Mouse (Mus musculus) limb, embryonic 11.5 days (tissue): ENCODE measurements around the gene Zfhx3. TPM values are rescaled to one million over a fixed set of nuclear protein-coding genes. Genes with fewer than 3 reads are reported as not detected.

Experiments used
- ATAC-seq: fragments of 200-750 bp; cut with Nextera tagmentation; 2 replicates; pipeline ENCODE4 v1.8.0; 2017; ENCODE audit warnings: low read depth; ENCODE audit not compliant: insufficient number of reproducible peaks, low FRiP score, low TSS enrichment
- DNase-seq: peaks from one replicate; pipeline ENCODE4 v3.0.0-alpha.2; 2015; ENCODE audit warnings: low spot score
- H3K27ac ChIP-seq: fragments of 300-500 bp; sonication (generic); replicated peaks from 2 replicates; pipeline ENCODE4 v1.5.1; 2014; ENCODE audit warnings: low read depth, mild to moderate bottlenecking, low read length
- H3K27me3 ChIP-seq: fragments of 300-500 bp; sonication (generic); 2 replicates; pipeline ENCODE4 v1.6.1; 2014; ENCODE audit warnings: mild to moderate bottlenecking, low read length, mixed read lengths; ENCODE audit not compliant: control insufficient read depth, insufficient read depth
- H3K36me3 ChIP-seq: fragments of 300-500 bp; sonication (generic); 2 replicates; pipeline ENCODE4 v1.6.1; 2014; ENCODE audit warnings: mild to moderate bottlenecking, low read length, moderate library complexity, mixed read lengths; ENCODE audit not compliant: control insufficient read depth, insufficient read depth
- H3K4me1 ChIP-seq: fragments of 300-500 bp; sonication (generic); 2 replicates; pipeline ENCODE4 v1.6.1; 2014; ENCODE audit warnings: low read length, mixed read lengths; ENCODE audit not compliant: control insufficient read depth, insufficient read depth
- H3K4me2 ChIP-seq: fragments of 300-500 bp; sonication (generic); 2 replicates; pipeline ENCODE4 v1.6.1; 2014; ENCODE audit warnings: low read depth, mild to moderate bottlenecking, moderate library complexity; ENCODE audit not compliant: severe bottlenecking
- H3K4me3 ChIP-seq: fragments of 300-500 bp; sonication (generic); 2 replicates; pipeline ENCODE4 v1.5.1; 2014; ENCODE audit warnings: low read depth, low read length
- H3K9ac ChIP-seq: fragments of 300-500 bp; sonication (generic); 2 replicates; pipeline ENCODE4 v1.6.1; 2014; ENCODE audit warnings: mild to moderate bottlenecking, low read length
- H3K9me3 ChIP-seq: fragments of 300-500 bp; sonication (generic); 2 replicates; pipeline ENCODE4 v1.6.1; 2016; ENCODE audit warnings: low read length; ENCODE audit not compliant: control insufficient read depth
- WGBS: fragments of 180-500 bp; shearing (Covaris S2); extraction: QIAGEN DNeasy Blood & Tissue Kit; methylation state at CpG from one replicate; pipeline ENCODE4 v1.1.7; 2014; 5-methylcytosine and 5-hydroxymethylcytosine counted together
- polyA plus RNA-seq: library from polyadenylated mRNA; unstranded; fragments of >200 nt; fragmentation: Nextera tagmentation; extraction: Ambion mirVana; gene quantifications from 2 replicates; pipeline ENCODE4 v1.2.1, GENCODE M21; 2014

Gene Zfhx3
- polyA plus RNA-seq, 1 experiment from 2014 or later = 36.4 TPM

DNA sequence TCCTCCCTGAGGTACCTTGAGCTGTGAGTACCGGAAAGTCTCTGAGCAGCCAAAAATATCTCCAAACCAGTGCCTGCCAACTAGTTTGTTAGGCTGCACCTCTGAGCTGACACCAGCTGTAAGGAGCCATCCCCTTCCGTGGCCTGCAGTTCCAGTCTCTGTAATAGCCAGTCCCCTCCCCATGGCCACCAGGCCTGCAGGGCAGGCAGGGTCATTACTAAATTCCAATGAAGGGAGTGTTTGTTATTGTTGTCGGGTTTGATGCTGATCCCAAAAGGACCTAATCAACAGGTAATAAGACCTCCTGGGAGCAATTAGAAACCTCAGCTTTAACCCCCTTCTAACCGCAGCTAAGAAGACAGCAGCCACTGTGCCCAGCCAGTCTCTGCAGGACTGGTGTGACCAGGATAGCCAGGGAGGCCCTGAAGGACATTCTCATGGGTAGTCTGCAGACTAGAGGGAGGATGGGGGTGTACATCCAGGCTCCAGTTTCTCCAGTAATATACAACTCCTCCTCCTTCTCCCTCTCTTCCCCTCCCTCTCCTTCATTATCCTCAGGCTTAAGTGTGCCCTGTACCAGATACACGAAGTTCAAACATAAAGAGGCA is 719.1 kb downstream of the Zfhx3 start:
- H3K4me2 ChIP-seq = no peak overlapping the region
- peaks cover 7% of the 10 kb centered on the region for H3K4me1 ChIP-seq
- no peak overlapping the region for H3K9ac ChIP-seq
- H3K27ac ChIP-seq = no peak overlapping the region
- DNase-seq (peak; percentile 46), ATAC-seq (no peak)
- no peaks in the 10 kb centered on the region for H3K9me3 ChIP-seq
- no peak overlapping the region for H3K4me3 ChIP-seq
- no peaks in the 10 kb centered on the region for H3K27me3 ChIP-seq
- WGBS = 10% methylated on average over 5 of the region's 5 CpGs
- H3K36me3 ChIP-seq = no peaks in the 10 kb centered on the region

DNA sequence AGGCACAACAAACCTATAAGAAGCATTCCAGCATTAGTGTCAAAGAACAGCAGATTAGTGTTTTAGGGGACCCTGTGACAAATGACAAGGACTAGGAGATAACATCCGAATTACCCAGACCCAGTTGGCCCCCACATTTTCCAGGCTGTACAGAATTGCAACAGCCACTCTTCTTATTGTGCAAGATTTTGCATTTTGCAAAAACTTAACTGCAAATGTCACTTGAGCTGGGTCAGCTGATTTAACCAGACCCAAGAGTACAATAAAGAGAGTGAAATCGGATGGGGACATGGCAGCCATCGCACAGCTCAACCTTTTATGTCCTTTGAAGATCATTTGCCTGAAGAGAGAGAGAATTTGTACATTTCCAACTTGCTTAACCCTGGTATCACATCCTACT is 720.3 kb downstream of the Zfhx3 start:
- H3K9ac ChIP-seq = no peak overlapping the region
- 69% methylated on average over 3 of the region's 3 CpGs for WGBS
- H3K27me3 ChIP-seq = no peaks in the 10 kb centered on the region
- H3K36me3 ChIP-seq = no peaks in the 10 kb centered on the region
- peaks cover 7% of the 10 kb centered on the region for H3K4me1 ChIP-seq
- ATAC-seq = no peak
- no peak for DNase-seq
- H3K27ac ChIP-seq = no peak overlapping the region
- no peak overlapping the region for H3K4me2 ChIP-seq
- H3K9me3 ChIP-seq = no peaks in the 10 kb centered on the region
- no peak overlapping the region for H3K4me3 ChIP-seq

DNA sequence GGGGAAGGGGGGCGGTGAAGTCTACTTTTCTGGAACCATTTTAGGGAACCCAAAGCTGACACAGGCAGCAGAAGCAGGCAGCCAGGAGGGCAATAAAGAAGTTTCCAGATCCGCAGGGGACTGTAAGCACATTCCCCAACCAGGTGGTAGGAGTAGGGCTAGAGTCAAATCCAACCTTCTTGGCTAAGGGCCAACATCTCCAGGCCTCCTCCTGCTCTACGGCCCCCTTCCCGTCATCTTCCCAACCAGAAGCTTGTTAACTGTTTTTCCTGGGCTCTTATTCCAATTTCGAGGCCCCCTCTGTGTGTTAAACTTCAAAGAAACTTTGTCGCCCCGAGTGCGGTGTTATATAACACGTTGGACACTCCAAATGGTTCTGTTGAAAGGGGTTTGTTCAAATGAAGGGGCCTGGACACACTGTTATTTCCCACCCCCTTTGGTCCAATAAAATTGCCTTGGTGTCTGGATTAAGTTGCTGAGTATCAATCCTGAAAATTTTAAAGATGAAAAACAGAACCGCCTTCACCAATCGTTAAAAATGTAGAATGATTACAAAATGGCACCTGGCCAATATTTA is 729.6 kb downstream of the Zfhx3 start:
- Histone ChIP-seq H3K4me3 (no peak overlapping the region), H3K36me3 (no peaks in the 10 kb centered on the region), H3K4me1 (peaks cover 12% of the 10 kb centered on the region; the same call in 1 of the 2 replicates), H3K9me3 (no peaks in the 10 kb centered on the region), H3K27me3 (no peaks in the 10 kb centered on the region), H3K4me2 (no peak overlapping the region), H3K27ac (no peak overlapping the region), H3K9ac (no peak overlapping the region)
- ATAC-seq = peak; percentile 62
- WGBS = 39% methylated on average over 11 of the region's 11 CpGs
- DNase-seq = peak; percentile 63

DNA sequence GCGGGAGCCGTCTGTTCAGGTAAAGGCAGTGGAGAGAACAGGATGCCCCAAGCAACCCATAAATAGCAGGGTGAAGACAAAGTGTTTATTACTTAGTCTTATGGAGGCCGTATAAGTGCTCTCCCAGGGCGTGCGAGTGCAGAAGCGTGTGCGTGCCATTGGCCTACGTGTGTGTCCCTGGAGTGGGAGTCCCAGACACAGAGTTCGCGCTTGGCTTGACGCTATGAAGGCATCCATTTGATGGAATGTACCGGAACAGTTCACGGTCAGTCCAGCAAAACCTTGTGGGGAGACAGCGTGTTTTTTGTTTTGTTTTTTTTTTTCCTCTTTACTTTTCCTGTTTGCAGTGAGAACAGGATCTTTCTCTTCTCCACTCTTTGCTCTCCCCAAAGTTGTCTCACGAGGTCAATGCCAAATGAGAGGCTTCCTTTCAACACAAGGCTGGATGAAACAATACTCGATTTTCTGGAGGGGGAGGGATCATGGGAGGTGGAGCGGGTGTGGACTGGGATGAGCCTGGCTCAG is 732.6 kb downstream of the Zfhx3 start:
- H3K27ac ChIP-seq = no peak overlapping the region
- no peak for ATAC-seq
- no peak overlapping the region for H3K4me3 ChIP-seq
- H3K27me3 ChIP-seq = no peaks in the 10 kb centered on the region
- no peaks in the 10 kb centered on the region for H3K36me3 ChIP-seq
- peak; percentile 42 for DNase-seq
- no peak overlapping the region for H3K9ac ChIP-seq
- 41% methylated on average over 17 of the region's 17 CpGs for WGBS
- no peak overlapping the region for H3K4me2 ChIP-seq
- no peaks in the 10 kb centered on the region for H3K9me3 ChIP-seq
- peaks cover 12% of the 10 kb centered on the region; the same call in 1 of the 2 replicates for H3K4me1 ChIP-seq

DNA sequence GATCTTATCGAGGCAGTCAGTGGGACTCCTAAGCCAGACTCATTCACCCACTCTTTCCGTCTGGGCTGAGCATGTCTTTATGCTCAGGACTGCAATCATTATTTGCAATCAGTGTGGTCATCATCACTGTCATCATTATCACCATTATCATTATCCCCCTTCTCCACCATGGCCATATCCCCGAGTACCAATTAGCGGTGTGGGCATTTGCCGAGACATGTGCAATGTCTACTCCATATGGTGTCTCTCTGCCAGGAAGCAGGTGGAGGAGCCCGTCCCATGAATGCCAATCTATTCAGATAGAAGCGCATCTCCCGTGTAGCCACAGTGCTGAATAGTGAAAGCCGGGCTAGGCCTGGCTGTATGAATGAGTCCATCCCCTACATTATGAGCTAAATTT is 747.2 kb downstream of the Zfhx3 start:
- whole genome bisulfite sequencing = 88% methylated on average over 9 of the region's 9 CpGs
- Histone ChIP-seq H3K4me2 (no peak overlapping the region), H3K4me1 (peaks cover 15% of the 10 kb centered on the region), H3K36me3 (no peaks in the 10 kb centered on the region), H3K9ac (no peak overlapping the region), H3K27ac (no peak overlapping the region), H3K9me3 (no peaks in the 10 kb centered on the region), H3K4me3 (no peak overlapping the region), H3K27me3 (peaks cover 3% of the 10 kb centered on the region)
- no peak for ATAC-seq
- DNase-seq = no peak

DNA sequence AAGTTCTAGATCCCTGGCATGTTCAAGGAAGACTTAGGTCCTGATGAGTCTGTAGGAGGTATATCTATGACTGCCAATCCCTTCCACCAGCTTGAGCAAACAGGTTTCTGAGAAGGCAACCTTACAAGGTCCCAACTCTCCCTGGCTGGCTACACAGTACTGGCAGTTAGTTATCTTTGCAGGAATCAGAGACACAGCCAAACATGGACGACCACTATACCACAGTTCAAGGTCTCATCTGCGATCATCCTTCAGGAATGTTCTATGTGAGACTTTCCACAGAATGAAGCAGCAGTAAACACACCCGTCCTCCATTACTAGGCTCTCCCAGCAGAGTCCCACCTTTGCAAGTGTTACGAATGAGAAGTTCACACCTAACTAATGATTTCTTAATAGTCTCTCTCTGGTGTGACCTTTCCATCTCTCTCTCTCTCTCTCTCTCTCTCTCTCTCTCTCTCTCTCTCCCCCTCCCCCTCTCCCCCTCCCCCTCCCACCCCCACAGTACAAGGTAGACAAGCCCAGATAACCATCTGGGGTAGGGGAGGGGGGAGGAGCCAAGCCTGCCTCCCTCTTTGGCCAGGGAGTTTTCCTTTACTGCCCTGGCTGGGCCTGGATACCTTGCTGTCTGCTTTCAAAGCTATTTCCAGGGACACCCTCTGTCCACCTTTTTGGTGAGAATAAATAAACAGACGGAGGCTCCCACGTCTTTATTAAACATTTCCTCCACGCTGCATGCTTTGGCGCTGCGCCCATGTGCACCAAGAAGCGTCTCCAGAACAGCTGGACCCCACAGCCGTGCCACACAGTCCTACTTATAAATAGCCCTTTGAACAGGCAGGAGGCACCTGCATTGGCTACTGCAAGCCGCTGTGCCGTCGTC is 748.4 kb downstream of the Zfhx3 start:
- ATAC-seq (no peak), DNase-seq (peak; percentile 64)
- Histone ChIP-seq H3K9ac (peak overlapping the region; percentile 7; the same call in 1 of the 2 replicates), H3K27me3 (peaks cover 10% of the 10 kb centered on the region), H3K4me1 (peaks cover 22% of the 10 kb centered on the region), H3K27ac (0 out of 2 replicates have a peak overlapping the region, but pooled peaks have one; percentile 30), H3K4me3 (peak overlapping the region; percentile 21; the same call in 1 of the 2 replicates), H3K9me3 (no peaks in the 10 kb centered on the region), H3K36me3 (no peaks in the 10 kb centered on the region), H3K4me2 (peak overlapping the region; percentile 56; the same call in 1 of the 2 replicates)
- WGBS = 17% methylated on average over 14 of the region's 14 CpGs

DNA sequence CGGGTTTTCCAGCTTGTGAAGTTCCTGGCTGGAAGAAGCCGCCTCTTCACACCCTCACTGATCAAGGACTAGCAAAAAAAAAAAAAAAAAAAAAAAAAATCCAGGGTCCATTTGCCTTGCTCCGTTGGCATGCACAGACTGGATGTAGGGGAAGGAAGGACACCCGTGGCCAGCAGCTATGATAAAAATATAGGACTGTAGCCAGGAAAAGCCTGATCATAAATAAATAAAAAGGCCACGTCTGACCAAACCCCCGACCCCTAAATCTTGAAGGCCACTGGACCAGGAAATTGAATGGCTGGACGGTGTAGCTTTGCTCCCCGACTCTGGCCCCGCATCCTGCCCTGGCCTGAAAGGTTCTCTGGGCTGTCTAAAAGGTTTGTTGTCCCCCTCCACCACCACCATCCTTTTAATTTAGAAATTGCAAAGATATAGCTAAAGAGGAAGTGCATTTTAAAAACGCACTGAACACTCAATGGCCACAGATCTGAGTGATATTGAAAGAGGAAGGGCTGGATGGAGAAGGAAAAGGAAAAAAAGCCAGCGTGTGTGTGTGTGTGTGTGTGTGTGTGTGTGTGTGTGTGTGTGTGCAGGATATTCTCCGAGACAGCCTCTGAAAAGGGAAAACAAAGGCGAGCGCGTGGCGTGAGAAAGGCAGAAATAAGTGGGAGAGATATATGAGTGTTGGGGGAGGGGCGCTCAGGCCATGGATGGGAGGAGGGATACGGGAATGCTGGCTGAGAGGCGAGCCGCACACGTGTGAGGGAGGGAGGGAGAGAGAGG is 749.2 kb downstream of the Zfhx3 start:
- Histone ChIP-seq H3K4me3 (peak overlapping the region; percentile 21), H3K4me2 (peak overlapping the region; percentile 56), H3K27me3 (peaks cover 17% of the 10 kb centered on the region), H3K9me3 (no peaks in the 10 kb centered on the region), H3K27ac (0 out of 2 replicates have a peak overlapping the region, but pooled peaks have one; percentile 30), H3K4me1 (peaks cover 28% of the 10 kb centered on the region), H3K9ac (peak overlapping the region; percentile 37), H3K36me3 (no peaks in the 10 kb centered on the region)
- WGBS = 5% methylated on average over 21 of the region's 21 CpGs
- DNase-seq (peak; percentile 70), ATAC-seq (no peak)
